In the genomic region with DNA sequence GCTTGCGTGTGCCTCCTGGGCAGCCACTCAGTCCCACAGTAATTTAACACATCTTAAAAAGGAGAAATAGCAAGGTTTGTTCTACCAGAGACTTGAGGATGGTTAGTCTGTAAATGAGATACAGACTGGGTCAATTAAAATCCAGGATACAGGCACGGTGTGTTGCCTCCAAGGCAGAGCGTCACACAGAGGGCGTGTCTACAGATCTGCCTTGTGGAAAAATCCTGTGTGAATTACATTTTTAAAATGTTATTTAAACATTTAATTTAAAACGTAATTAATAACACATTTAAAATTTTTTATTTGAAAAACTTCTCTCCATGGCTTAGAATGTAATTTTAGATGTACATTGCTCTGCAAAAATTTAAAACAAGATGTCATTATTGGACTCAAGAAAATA, we compare ENCODE assay signal across 22 mouse cellular contexts. TPM values are rescaled to one million over a fixed set of nuclear protein-coding genes. Genes with fewer than 3 reads are reported as not detected.
A peak's percentile ranks its signal among the peaks of the same experiment; 100 is the strongest.
DNase-seq lines count a peak whose midpoint lies in the region; ATAC-seq and TF ChIP-seq lines count a peak whose summit lies in the region.
"Had no signal": no experiment of that assay in that cellular context is flagged by ENCODE, and none has a peak within 500 bp of the region (broad histone marks: within the 10 kb centered on the region; RNA-seq: fewer than 3 reads in every experiment).

No protein-coding gene starts in this region.

- peak overlapping the region; percentile 66 for H3K27ac ChIP-seq in embryonic facial prominence, embryonic 13.5 days
- H3K27ac ChIP-seq in embryonic facial prominence, embryonic 10.5 days (replicated peaks), result no peak overlapping the region
- no peak overlapping the region for H3K27ac ChIP-seq in midbrain, embryonic 11.5 days (ENCODE audit: low read depth, low read length)
- no peak overlapping the region for H3K27ac ChIP-seq in midbrain, postnatal 0 days (ENCODE audit: low read depth, low read length)
- H3K27ac ChIP-seq: forebrain, embryonic 13.5 days; forebrain, embryonic 15.5 days had no signal

- 47% methylated on average over 5 of the region's 5 CpGs for WGBS in embryonic facial prominence, embryonic 13.5 days
- WGBS in embryonic facial prominence, embryonic 10.5 days, result 70% methylated on average over 5 of the region's 5 CpGs
- WGBS in midbrain, embryonic 11.5 days, result 89% methylated on average over 5 of the region's 5 CpGs
- 81% methylated on average over 5 of the region's 5 CpGs for WGBS in midbrain, postnatal 0 days

- no peak overlapping the region for H3K9ac ChIP-seq in embryonic facial prominence, embryonic 13.5 days
- no peak overlapping the region for H3K9ac ChIP-seq in midbrain, embryonic 11.5 days (ENCODE audit: low read length)
- no peak overlapping the region for H3K9ac ChIP-seq in midbrain, postnatal 0 days (replicated peaks; ENCODE audit: low read length, poor library complexity, severe bottlenecking)
- H3K9ac ChIP-seq: forebrain, embryonic 13.5 days; forebrain, embryonic 15.5 days; forebrain, postnatal 0 days had no signal

- no peak overlapping the region for H3K4me2 ChIP-seq in embryonic facial prominence, embryonic 13.5 days
- no peak overlapping the region for H3K4me2 ChIP-seq in midbrain, embryonic 11.5 days
- H3K4me2 ChIP-seq in midbrain, postnatal 0 days (ENCODE audit: low read depth, low read length, poor library complexity, severe bottlenecking), result no peak overlapping the region
- H3K4me2 ChIP-seq: forebrain, embryonic 13.5 days; forebrain, embryonic 15.5 days had no signal

- DNase-seq in embryonic facial prominence, embryonic 10.5 days (ENCODE audit: low spot score), result no peak
- DNase-seq in midbrain, embryonic 11.5 days (ENCODE audit: low spot score, missing footprints), result peak; percentile 65
- DNase-seq in midbrain, postnatal 0 days (ENCODE audit: low spot score), result no peak
- DNase-seq: adrenal gland, adult 8-10 months; adrenal gland, postnatal 14 days; adrenal gland, postnatal 36 days; B cell, adult 2 months; cerebellum, adult 11-12 months; cerebellum, adult 2 months; cerebellum, adult 9-10 months; cerebellum, postnatal 10 days; cerebellum, postnatal 25 days; forebrain, postnatal 0 days had no signal

- H3K36me3 ChIP-seq in embryonic facial prominence, embryonic 13.5 days, result peaks cover 41% of the 10 kb centered on the region
- peaks cover 77% of the 10 kb centered on the region for H3K36me3 ChIP-seq in embryonic facial prominence, embryonic 10.5 days (replicated peaks)
- no peaks in the 10 kb centered on the region for H3K36me3 ChIP-seq in midbrain, embryonic 11.5 days (ENCODE audit: control insufficient read depth, insufficient read depth, low read length)
- peaks cover 15% of the 10 kb centered on the region for H3K36me3 ChIP-seq in midbrain, postnatal 0 days (ENCODE audit: insufficient read depth, low read length)

- ATAC-seq in embryonic facial prominence, embryonic 13.5 days (ENCODE audit: insufficient number of reproducible peaks, insufficient read depth, low FRiP score, low TSS enrichment, low read depth), result 0 out of 2 replicates have a peak, but pooled peaks have one; percentile 13
- no peak for ATAC-seq in midbrain, embryonic 11.5 days (ENCODE audit: low FRiP score)
- ATAC-seq in midbrain, postnatal 0 days (ENCODE audit: low FRiP score), result no peak
- no peak for ATAC-seq in frontal cortex, adult (ENCODE audit: low TSS enrichment)
- ATAC-seq: activated CD4-positive, CD25-positive, alpha-beta regulatory T cell, adult 4 months; CD4-positive, CD25-positive, alpha-beta regulatory T cell, adult 4 months; forebrain, embryonic 13.5 days; forebrain, embryonic 15.5 days; forebrain, postnatal 0 days; Patski had no signal

- H3K27me3 ChIP-seq in embryonic facial prominence, embryonic 13.5 days, result no peaks in the 10 kb centered on the region
- H3K27me3 ChIP-seq in embryonic facial prominence, embryonic 10.5 days (replicated peaks; ENCODE audit: low read depth, poor library complexity, severe bottlenecking), result no peaks in the 10 kb centered on the region
- H3K27me3 ChIP-seq in midbrain, embryonic 11.5 days (ENCODE audit: control insufficient read depth, insufficient read depth, low read length), result no peaks in the 10 kb centered on the region
- H3K27me3 ChIP-seq in midbrain, postnatal 0 days (ENCODE audit: insufficient read depth, low read length), result no peaks in the 10 kb centered on the region
- H3K27me3 ChIP-seq: CH12.LX; forebrain, embryonic 13.5 days; forebrain, embryonic 15.5 days; Patski had no signal

- no peaks in the 10 kb centered on the region for H3K9me3 ChIP-seq in embryonic facial prominence, embryonic 13.5 days
- H3K9me3 ChIP-seq in embryonic facial prominence, embryonic 10.5 days, result no peaks in the 10 kb centered on the region
- H3K9me3 ChIP-seq in midbrain, embryonic 11.5 days (ENCODE audit: control insufficient read depth, low read length), result no peaks in the 10 kb centered on the region
- H3K9me3 ChIP-seq in midbrain, postnatal 0 days (ENCODE audit: low read length), result no peaks in the 10 kb centered on the region
- H3K9me3 ChIP-seq: forebrain, embryonic 13.5 days; forebrain, embryonic 15.5 days; G1E had no signal

- peaks cover 26% of the 10 kb centered on the region for H3K4me1 ChIP-seq in embryonic facial prominence, embryonic 13.5 days
- peaks cover 12% of the 10 kb centered on the region for H3K4me1 ChIP-seq in embryonic facial prominence, embryonic 10.5 days
- H3K4me1 ChIP-seq in midbrain, embryonic 11.5 days (ENCODE audit: control insufficient read depth, insufficient read depth, low read length), result peaks cover 6% of the 10 kb centered on the region; the same call in 1 of the 2 replicates
- H3K4me1 ChIP-seq in midbrain, postnatal 0 days (ENCODE audit: insufficient read depth, low read length), result no peaks in the 10 kb centered on the region

- TF ChIP-seq CTCF in midbrain, postnatal 0 days (IDR thresholded peaks at IDR 0.05), result no peak

- H3K4me3 ChIP-seq in embryonic facial prominence, embryonic 13.5 days, result no peak overlapping the region
- no peak overlapping the region for H3K4me3 ChIP-seq in embryonic facial prominence, embryonic 10.5 days
- no peak overlapping the region for H3K4me3 ChIP-seq in midbrain, embryonic 11.5 days (ENCODE audit: low read depth, low read length)
- no peak overlapping the region for H3K4me3 ChIP-seq in midbrain, postnatal 0 days (ENCODE audit: low read depth, low read length)
- H3K4me3 ChIP-seq: forebrain, embryonic 13.5 days; forebrain, embryonic 15.5 days had no signal

RNA-seq across cellular contexts. Expression of a gene that starts 48.7 kb away (rescaled TPM):
- 15.1 and 16.5 TPM in 2 replicates for polyA plus RNA-seq in embryonic facial prominence, embryonic 13.5 days (2015; fragmentation: Nextera tagmentation; extraction: Ambion mirVana)
- polyA plus RNA-seq in embryonic facial prominence, embryonic 10.5 days (2016; fragmentation: Nextera tagmentation; extraction: Ambion mirVana), result 16.4 and 18.2 TPM in 2 replicates
- polyA plus RNA-seq in midbrain, embryonic 11.5 days (2014; fragmentation: Nextera tagmentation; extraction: Ambion mirVana), result 16.1 and 18.3 TPM in 2 replicates
- total RNA-seq in midbrain, postnatal 0 days (2014; rRNA removed), result 24.7 and 26.9 TPM in 2 replicates
- polyA plus RNA-seq in midbrain, postnatal 0 days (2015; fragmentation: Nextera tagmentation; extraction: Ambion mirVana), result 9.7 and 11.4 TPM in 2 replicates
